Mouse (Mus musculus) neural tube, embryonic 13.5 days (tissue): ENCODE measurements at regions not wholly inside any gene's neighbourhood (a gene's known extent, or its start where the extent isn't known, plus 50 kb on each side); places are given as distances from the start of the nearest gene placed in this dataset.
A peak's percentile ranks its signal among the peaks of the same experiment; 100 is the strongest.

Experiments
- ATAC-seq: fragments of 200-750 bp; cut with Nextera tagmentation; 2 replicates; pipeline ENCODE4 v1.8.0; 2017; ENCODE audit warnings: low read depth, mild to moderate bottlenecking, moderate TSS enrichment, moderate library complexity
- H3K27ac ChIP-seq: fragments of 300-500 bp; sonication (generic); replicated peaks from 2 replicates; pipeline ENCODE4 v1.5.1; 2015; ENCODE audit warnings: moderate library complexity, mild to moderate bottlenecking, inconsistent platforms
- H3K27me3 ChIP-seq: fragments of 300-500 bp; sonication (generic); 2 replicates; pipeline ENCODE4 v1.6.1; 2015; ENCODE audit warnings: mild to moderate bottlenecking, inconsistent platforms
- H3K36me3 ChIP-seq: fragments of 300-500 bp; sonication (generic); 2 replicates; pipeline ENCODE4 v1.6.1; 2015; ENCODE audit warnings: mild to moderate bottlenecking, inconsistent platforms
- H3K4me1 ChIP-seq: fragments of 300-500 bp; sonication (generic); replicated peaks from 2 replicates; pipeline ENCODE4 v1.6.1; 2015; ENCODE audit warnings: inconsistent platforms
- H3K4me2 ChIP-seq: fragments of 300-500 bp; sonication (generic); 2 replicates; pipeline ENCODE4 v1.6.1; 2015; ENCODE audit warnings: inconsistent platforms, mild to moderate bottlenecking, moderate library complexity
- H3K4me3 ChIP-seq: fragments of 300-500 bp; sonication (generic); 2 replicates; pipeline ENCODE4 v1.5.1; 2015; ENCODE audit warnings: mild to moderate bottlenecking, inconsistent platforms
- H3K9ac ChIP-seq: fragments of 300-500 bp; sonication (generic); 2 replicates; pipeline ENCODE4 v1.6.1; 2015; ENCODE audit warnings: moderate library complexity, mild to moderate bottlenecking, inconsistent platforms
- H3K9me3 ChIP-seq: fragments of 300-500 bp; sonication (generic); 2 replicates; pipeline ENCODE4 v1.6.1; 2016; ENCODE audit warnings: inconsistent platforms
- WGBS: fragments of 180-500 bp; shearing (Covaris S2); methylation state at CpG from one replicate; pipeline ENCODE4 v1.1.7; 2015; 5-methylcytosine and 5-hydroxymethylcytosine counted together

- no peaks in the 10 kb centered on the region for H3K9me3 ChIP-seq
- H3K4me2 ChIP-seq: no peak overlapping the region
- no peaks in the 10 kb centered on the region for H3K36me3 ChIP-seq
- WGBS: 54% methylated on average over 2 of the region's 2 CpGs
- H3K27me3 ChIP-seq: no peaks in the 10 kb centered on the region
- H3K27ac ChIP-seq: no peak overlapping the region
- H3K9ac ChIP-seq: no peak overlapping the region
- no peak overlapping the region for H3K4me3 ChIP-seq
- no peak for ATAC-seq
- peaks cover 10% of the 10 kb centered on the region for H3K4me1 ChIP-seq
Measured at GRCm38 (mm10) chr6:91592651-91593050, 76.9 kb downstream of the Lsm3 start.

- no peak overlapping the region for H3K4me2 ChIP-seq
- H3K36me3 ChIP-seq: no peaks in the 10 kb centered on the region
- no peaks in the 10 kb centered on the region for H3K27me3 ChIP-seq
- H3K4me1 ChIP-seq: no peaks in the 10 kb centered on the region
- peaks cover 5% of the 10 kb centered on the region; the same call in 1 of the 2 replicates for H3K9me3 ChIP-seq
- WGBS: 63% methylated on average over 10 of the region's 10 CpGs
- ATAC-seq: no peak; the same call in 1 of the 2 replicates
- no peak overlapping the region for H3K9ac ChIP-seq
- H3K4me3 ChIP-seq: no peak overlapping the region
- no peak overlapping the region for H3K27ac ChIP-seq
Measured at GRCm38 (mm10) chr6:91598942-91599341, 83.2 kb downstream of the Lsm3 start.

DNA sequence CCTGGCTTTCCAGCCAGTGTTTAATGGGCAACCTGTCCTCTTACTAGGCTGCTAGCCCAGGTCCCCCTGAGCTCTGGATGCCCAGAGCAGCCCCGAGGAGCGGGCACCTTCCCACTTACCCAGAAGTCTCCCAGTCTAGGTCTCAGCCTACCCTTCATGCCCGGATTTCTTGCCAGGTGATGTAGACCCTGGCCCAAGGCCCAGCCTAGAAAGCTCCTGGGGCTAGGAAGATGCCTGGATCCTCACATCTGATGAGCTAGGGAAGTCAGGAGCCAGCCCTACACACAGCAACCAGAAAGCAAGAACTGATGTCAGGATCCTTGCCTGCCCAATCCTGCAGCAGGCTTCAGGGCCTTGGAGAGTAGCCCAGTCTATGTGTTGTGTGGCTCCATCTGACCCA is 83.7 kb upstream of the Slc6a6 start:
- no peaks in the 10 kb centered on the region for H3K27me3 ChIP-seq
- no peaks in the 10 kb centered on the region for H3K4me1 ChIP-seq
- H3K27ac ChIP-seq: no peak overlapping the region
- no peak for ATAC-seq
- no peak overlapping the region for H3K4me2 ChIP-seq
- peaks cover 5% of the 10 kb centered on the region; the same call in 1 of the 2 replicates for H3K9me3 ChIP-seq
- no peak overlapping the region for H3K9ac ChIP-seq
- H3K4me3 ChIP-seq: no peak overlapping the region
- no peaks in the 10 kb centered on the region for H3K36me3 ChIP-seq
- 84% methylated on average over 3 of the region's 3 CpGs for WGBS

- Histone ChIP-seq H3K4me3 (no peak overlapping the region), H3K27me3 (no peaks in the 10 kb centered on the region), H3K27ac (no peak overlapping the region), H3K4me2 (no peak overlapping the region), H3K36me3 (no peaks in the 10 kb centered on the region), H3K9ac (no peak overlapping the region), H3K9me3 (peaks cover 5% of the 10 kb centered on the region; the same call in 1 of the 2 replicates), H3K4me1 (no peaks in the 10 kb centered on the region)
- WGBS: 88% methylated on average over 10 of the region's 10 CpGs
- no peak for ATAC-seq
Measured at GRCm38 (mm10) chr6:91606634-91607215, 77.1 kb upstream of the Slc6a6 start.

DNA sequence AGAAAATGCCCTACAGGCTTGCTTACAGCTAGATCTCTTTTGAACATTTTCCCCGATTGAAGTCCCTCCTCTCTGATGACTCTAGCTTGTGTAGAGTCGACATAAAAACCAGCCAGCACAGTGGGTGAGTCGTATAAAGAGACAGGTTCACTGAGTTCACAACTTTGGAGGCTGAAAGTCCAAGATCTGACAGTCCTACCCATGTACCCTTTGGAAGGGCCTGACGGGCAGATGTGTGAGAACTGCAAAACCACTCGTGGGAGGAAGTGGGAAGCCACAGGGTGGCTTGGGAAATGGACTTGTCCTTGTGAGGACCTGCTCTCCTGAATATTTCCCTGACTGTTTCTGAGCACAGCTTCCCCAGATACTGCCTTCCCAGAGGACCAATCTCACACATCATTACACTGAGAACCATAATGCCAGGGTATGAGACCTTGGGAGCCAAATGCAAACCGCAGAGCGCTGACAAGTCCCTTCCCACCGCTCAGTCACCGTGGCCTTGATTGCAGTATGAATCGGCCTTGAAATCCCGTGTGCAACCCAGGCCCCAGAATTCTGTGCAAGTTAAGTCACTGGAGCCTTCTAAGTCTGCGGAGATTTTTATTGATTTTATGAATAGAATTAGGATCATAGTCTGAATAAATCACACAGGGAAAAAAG is 76.1 kb upstream of the Slc6a6 start:
- Histone ChIP-seq H3K27me3 (no peaks in the 10 kb centered on the region), H3K4me2 (no peak overlapping the region), H3K27ac (no peak overlapping the region), H3K4me3 (no peak overlapping the region), H3K9me3 (peaks cover under 1% of the 10 kb centered on the region; the same call in 1 of the 2 replicates), H3K9ac (no peak overlapping the region), H3K36me3 (no peaks in the 10 kb centered on the region), H3K4me1 (no peaks in the 10 kb centered on the region)
- WGBS: 75% methylated on average over 12 of the region's 12 CpGs
- ATAC-seq: no peak

DNA sequence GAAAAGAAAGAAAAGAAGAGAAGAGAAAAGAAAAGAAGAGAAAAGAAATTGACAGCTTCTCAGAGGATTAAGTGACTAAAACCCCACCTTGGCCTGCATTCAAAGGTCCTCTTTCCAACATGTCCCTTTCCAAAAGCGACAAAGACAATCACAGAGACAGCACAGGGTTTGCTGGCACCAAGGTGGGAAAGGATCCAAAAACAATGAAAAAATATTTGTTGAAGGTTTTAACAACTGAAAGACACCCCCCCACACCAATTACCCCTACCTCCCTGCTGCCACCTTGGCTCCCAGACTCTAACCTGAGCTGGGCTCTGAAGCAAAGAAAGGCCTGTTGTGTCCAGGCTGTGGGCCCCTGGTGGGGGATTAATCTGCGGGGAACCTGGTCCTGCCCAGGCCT is 74.2 kb upstream of the Slc6a6 start:
- WGBS: 46% methylated on average over 2 of the region's 2 CpGs
- H3K36me3 ChIP-seq: no peaks in the 10 kb centered on the region
- peaks cover 6% of the 10 kb centered on the region; the same call in 1 of the 2 replicates for H3K9me3 ChIP-seq
- no peak overlapping the region for H3K4me2 ChIP-seq
- no peak overlapping the region for H3K27ac ChIP-seq
- no peaks in the 10 kb centered on the region for H3K27me3 ChIP-seq
- ATAC-seq: no peak
- no peak overlapping the region for H3K4me3 ChIP-seq
- no peaks in the 10 kb centered on the region for H3K4me1 ChIP-seq
- no peak overlapping the region for H3K9ac ChIP-seq

DNA sequence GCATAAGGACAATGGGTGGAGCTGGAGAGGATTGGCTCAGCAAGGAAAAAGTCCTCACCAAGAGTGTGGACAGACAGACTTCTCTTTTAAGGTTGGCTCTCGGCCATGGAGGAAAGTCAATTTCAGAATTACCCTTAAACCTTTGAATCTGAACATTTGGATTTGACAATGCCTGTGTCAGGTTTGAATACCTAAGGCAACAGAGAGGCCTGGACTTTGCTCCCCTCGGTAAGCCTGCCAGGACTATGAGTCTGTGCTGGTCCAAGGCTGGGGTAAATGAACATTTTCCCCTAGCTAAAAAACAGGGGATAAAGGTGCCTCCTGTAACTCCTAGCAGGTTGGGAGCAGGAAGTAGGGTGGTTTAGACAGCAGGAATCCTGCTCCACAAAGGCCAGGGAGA is 68.8 kb upstream of the Slc6a6 start:
- Histone ChIP-seq H3K36me3 (no peaks in the 10 kb centered on the region), H3K4me3 (no peak overlapping the region)
- no peak for ATAC-seq

GRCm38 (mm10) chr6:91616541-91616940 is 67.3 kb upstream of the Slc6a6 start:
- Histone ChIP-seq H3K4me1 (peaks cover 25% of the 10 kb centered on the region), H3K4me2 (peak overlapping the region; percentile 60), H3K4me3 (peak overlapping the region; percentile 37), H3K36me3 (no peaks in the 10 kb centered on the region), H3K27ac (peak overlapping the region; percentile 93), H3K9me3 (peaks cover 6% of the 10 kb centered on the region; the same call in 1 of the 2 replicates), H3K27me3 (no peaks in the 10 kb centered on the region), H3K9ac (peak overlapping the region; percentile 76)
- ATAC-seq: peak; percentile 74
- 35% methylated on average over 7 of the region's 7 CpGs for WGBS

More for the DNA sequence above, 68.8 kb upstream of the Slc6a6 start:
- 76% methylated on average over 2 of the region's 2 CpGs for WGBS
- Histone ChIP-seq H3K9ac (no peak overlapping the region), H3K9me3 (peaks cover 6% of the 10 kb centered on the region; the same call in 1 of the 2 replicates), H3K27me3 (no peaks in the 10 kb centered on the region), H3K27ac (no peak overlapping the region), H3K4me2 (no peak overlapping the region), H3K4me1 (peaks cover 25% of the 10 kb centered on the region)

DNA sequence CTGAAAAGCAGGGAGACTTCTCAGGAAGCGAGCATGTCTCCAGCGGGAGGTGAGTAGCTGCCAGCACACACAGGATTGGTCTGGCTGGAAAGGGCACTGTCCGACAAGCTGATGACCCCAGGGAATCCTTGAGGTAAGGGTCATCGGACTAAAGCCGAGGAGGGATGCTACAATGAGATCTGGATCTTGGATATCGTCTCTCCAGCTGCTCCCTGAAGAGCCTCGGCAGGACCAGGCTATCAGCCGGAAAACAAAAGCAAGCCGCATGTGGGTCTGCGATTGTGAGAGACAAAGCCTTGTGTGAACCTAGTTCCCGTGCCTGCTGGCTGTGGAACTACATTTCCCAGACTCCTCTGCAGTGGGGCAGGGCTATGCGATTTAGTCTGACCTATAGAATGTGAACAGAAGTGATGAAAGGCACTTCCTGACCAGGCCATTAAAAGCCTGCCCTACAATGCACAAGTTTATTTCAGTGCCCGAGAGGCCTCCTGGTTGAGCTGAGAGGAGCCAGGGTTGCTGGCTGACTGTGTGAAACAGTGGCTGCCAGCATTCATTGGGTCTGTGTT is 66.7 kb upstream of the Slc6a6 start:
- Histone ChIP-seq H3K27me3 (no peaks in the 10 kb centered on the region), H3K4me1 (peaks cover 25% of the 10 kb centered on the region), H3K4me2 (peak overlapping the region; percentile 60), H3K4me3 (peak overlapping the region; percentile 37), H3K9ac (peak overlapping the region; percentile 76), H3K9me3 (peaks cover 6% of the 10 kb centered on the region; the same call in 1 of the 2 replicates), H3K27ac (peak overlapping the region; percentile 93), H3K36me3 (no peaks in the 10 kb centered on the region)
- WGBS: 2% methylated on average over 13 of the region's 13 CpGs
- peak; percentile 95 for ATAC-seq

DNA sequence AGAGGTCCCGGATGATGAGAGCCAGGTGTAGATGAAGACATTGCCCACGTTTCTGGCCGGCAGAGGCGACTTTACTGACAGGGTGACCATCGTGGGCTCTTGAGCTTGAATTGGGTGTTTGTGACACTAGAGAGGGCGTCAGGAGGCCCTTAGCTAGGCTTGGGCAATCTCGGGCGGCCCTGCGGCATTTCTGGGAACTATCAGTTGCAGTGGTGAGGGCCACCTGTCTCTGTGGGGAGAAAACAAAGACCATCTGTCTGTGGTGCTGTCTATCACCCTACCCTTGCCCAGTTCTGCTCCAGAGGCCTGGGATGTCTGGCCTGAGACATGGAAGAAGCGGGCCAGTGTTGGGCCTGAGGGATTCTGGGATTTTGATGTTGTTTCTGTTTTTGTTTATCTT is 66.2 kb upstream of the Slc6a6 start:
- peak overlapping the region; percentile 93 for H3K27ac ChIP-seq
- no peak overlapping the region for H3K9ac ChIP-seq
- no peaks in the 10 kb centered on the region for H3K27me3 ChIP-seq
- peaks cover 6% of the 10 kb centered on the region; the same call in 1 of the 2 replicates for H3K9me3 ChIP-seq
- WGBS: 82% methylated on average over 10 of the region's 10 CpGs
- peaks cover 25% of the 10 kb centered on the region for H3K4me1 ChIP-seq
- peak overlapping the region; percentile 60 for H3K4me2 ChIP-seq
- no peaks in the 10 kb centered on the region for H3K36me3 ChIP-seq
- ATAC-seq: peak; percentile 48
- no peak overlapping the region for H3K4me3 ChIP-seq

- ATAC-seq: no peak
- Histone ChIP-seq H3K27ac (no peak overlapping the region), H3K9me3 (no peaks in the 10 kb centered on the region), H3K4me1 (peaks cover 25% of the 10 kb centered on the region), H3K4me2 (no peak overlapping the region), H3K4me3 (no peak overlapping the region), H3K9ac (no peak overlapping the region), H3K27me3 (no peaks in the 10 kb centered on the region), H3K36me3 (no peaks in the 10 kb centered on the region)
- 94% methylated on average over 6 of the region's 6 CpGs for WGBS
Measured at GRCm38 (mm10) chr6:91619009-91619408, 64.8 kb upstream of the Slc6a6 start.
